Mouse (Mus musculus) adipocyte (in vitro differentiated cells): ENCODE results near the gene Tbc1d8b.
"Not testable (repeated sequence)": the region's sequence is repeated elsewhere in the genome, so short reads cannot be mapped to it uniquely, and the experiment has no call there.

Experiments used
- DNase-seq: peaks from one replicate; pipeline ENCODE4 v3.0.0-alpha.2; 2016; ENCODE audit warnings: low spot score

Tbc1d8b gene

DNA sequence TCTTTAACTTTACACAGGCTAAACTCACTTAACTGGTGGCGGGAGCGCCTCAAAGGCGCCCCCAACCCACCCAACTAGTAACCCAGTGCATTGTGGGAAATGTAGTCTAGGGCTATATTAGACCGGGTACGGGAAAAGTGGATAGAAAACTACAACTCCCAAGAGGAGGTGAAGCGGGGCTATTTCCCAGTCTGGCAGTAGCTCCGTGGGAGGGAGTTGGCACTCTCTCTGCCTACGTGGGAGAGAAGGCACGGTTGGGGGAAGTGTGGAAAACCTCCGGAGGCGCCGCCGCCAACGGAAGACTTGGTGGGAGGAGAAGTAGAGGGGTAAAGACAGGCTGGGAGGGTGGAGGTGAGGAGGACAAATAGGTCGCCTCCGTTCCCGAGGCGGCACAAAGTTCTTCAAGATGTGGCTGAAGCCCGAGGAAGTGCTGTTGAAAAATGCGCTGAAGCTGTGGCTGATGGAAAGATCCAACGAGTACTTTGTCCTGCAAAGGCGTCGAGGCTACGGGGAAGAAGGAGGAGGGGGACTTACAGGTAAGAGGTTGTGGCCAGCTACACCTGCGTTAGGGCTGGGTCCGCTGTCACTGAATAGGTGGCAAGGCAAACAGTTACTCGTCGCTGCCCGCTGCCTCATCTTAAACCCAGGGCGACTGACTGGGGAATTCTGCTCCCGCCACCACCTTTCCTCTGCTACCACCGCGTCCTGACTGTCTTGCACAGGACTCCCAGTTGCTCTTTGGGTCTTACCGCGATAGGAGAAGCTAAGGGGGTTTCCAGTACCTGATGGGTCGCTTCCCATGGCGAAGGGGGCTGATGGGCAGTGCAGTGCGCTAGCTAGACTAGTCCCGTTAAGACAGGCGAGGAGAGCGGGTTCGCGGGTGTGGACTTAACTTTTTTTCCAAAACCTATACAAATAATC is at the start of gene Tbc1d8b:
Gene Tbc1d8b, plus strand, starts transcription at position 222 of the 921 bp plus-strand sequence.
- DNase-seq = peak; percentile 93

DNA sequence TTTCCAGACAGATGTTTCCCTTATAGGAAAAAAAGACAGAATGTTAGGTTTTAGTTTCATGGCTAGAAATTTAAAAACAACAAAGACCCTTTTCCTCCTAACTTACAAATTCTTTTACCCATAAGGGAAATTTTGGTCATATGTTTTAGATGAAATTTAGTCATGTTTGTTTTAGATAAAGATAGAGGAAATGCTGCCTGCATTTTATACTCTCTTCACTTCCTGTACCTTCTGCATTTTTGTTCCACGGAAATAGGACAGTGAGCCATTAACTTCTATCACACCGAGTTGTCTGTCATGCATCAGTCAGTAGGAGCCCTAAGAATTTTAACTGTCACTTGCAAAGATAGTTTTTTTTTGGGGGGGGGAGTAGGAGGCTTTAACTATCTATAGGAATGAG is 45.1 kb upstream of the Tbc1d8b start:
- DNase-seq = no peak

DNA sequence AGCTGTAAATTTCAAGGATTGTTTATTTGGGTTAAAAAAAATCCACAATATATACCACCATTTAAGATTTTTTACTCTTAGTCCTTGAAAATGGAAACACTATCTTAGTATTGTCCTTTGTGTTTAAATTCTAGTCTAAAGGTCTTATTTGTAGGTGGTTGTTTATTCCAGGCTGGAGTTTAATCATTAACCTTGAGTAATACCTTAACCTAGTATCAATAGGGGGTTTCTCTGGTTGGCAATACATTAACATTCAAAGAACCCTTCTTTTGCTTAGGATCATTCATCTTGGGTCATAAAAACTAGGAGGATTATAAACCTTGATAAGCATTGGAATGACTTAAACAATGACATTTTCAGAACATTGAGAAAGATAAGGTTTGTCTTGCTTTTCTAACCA is 44.4 kb upstream of the Tbc1d8b start:
- no peak for DNase-seq

DNA sequence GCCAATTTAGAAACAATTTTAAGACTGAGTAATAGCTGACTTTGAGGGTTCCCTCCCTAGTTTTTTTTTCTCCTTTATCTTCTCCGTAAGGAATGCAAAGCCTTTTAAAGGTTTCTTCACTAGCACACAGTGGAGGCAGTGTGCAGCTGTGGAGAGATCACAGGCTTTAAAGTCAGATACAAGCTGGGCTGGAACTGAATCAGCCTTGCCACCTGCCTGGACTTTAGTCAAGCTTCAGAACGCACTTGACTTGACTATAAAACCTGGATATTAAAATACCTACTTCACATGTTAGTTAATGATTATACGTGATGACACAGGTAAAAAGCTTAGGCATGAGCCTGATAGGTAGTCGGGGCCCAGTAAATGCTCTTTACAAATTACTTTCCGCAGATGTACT is 32.6 kb upstream of the Tbc1d8b start:
- DNase-seq = no peak

DNA sequence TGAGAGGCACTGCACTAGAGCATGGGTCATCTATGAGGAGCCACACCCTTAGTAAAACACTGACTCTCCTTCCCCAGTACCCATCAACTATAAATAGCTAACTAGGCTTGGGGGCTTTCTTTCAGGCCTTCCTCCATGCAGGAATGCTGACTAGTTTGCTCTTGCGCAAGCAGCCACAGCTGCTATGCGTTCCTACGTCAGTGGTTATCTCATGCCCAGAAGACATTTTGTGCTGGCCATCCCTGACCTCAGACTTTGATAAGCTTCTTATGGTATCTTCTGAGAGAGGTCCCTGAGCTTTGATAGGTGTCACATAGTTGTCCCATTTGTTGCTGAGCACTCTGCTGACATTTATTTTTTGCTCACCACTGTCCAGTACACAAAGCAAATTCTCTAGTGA is 31.5 kb upstream of the Tbc1d8b start:
- no peak for DNase-seq

DNA sequence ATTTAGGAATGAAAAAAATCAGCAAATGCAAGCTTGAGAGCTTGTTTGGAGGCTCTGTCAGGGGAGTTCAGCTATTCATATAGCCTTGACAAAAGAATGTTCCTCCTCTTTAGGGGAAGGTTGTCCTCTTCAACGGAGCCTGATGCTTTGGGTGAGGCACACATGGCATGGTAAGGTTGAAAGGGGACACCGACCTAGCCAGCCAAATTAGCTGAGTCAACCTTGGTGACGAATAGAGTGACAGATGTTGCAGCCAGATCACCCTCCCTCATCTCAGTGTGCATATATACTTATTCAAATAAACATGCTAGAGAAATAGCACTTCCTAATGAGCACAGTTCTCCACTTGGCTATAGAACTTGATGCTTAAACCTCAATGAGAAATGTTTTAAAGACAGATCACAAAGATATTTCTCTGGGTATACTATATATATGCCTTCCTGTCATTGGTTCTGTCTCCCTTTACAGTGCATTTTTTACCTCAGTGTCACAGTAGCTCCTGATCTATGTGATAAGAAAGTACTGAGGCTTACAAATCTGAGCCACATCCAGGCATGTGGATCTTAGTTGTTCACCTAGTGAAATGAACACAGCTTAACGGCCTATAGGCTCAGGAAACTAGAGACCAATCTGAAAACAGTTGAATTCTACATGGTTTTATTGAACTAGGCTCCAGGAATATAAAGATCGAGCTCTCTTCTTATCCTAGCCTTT is 30.3 kb upstream of the Tbc1d8b start:
- no peak for DNase-seq

DNA sequence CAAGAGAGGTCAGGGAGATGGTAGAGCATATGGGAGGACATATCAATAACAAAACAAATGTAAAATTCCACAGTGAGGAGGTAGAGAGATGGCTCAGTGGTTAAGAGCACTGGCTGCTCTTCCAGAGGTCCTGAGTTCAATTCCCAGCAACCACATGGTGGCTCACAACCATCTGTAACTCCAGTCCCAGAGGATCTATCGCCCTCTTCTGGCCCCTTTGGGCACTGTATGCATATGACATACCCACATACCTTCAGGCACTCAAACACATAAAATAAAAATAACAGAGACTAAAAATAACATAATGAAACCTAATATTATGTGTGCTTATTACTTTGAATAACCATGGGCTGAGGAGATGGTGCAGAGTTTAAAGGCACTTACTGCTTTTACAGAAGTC is 22.7 kb upstream of the Tbc1d8b start:
- no peak for DNase-seq

DNA sequence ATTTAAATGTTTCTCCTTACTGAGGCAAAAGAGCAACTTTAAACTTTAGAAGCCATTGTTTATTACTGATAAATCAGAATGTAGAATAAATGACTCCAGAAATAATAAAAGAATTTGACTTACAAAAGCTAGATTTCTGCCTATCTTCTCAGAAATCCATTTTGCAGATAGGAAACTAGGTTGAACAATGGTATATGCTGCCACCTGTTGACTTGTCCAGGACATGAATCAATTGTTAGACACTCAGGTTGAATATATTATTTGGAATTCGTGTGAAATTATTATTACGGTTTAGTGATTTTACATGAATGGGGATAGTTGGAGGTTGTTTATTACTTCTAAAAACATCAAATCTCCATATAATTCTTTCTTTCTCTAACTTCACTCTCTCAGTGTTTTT is 19.0 kb upstream of the Tbc1d8b start:
- peak; percentile 61 for DNase-seq

DNA sequence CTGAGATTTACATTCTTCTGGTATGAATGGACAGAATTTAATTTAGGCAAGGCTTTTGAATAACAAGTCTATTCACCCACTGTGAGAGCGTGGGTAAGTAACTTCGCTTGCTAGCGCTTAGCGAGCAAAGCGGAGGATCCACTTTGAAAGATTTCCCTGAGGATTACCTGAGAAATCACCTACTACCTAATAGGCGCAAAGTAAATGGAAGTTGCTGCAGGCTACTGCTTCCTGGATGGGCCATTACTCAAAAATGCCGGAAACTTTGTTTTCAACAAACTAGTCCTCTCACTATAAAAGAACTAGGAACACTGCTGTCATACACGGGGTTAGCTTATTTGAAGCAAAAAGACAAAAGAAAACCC is 404 bp upstream of the Tbc1d8b start:
- DNase-seq = no peak

DNA sequence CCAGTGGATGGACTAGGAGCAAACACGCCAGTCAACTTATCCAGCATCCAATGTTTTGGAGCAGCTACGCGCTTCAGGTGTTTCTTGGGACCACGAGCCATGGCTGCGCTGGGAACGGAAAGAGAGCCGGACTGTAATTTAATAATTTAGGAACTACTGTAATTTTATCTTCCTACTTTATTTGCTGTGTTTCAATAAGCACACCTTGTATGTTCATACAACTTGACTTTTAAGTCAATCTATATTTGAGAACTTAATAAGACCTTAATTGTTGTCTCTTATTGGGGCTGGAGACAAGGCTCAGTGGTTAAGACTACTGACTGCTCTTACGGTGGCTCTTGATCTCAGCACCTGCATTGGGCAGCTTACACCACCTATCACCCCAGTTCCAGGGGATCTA is 29.6 kb downstream of the Tbc1d8b start, which contains the start of gene Gm15013:
Gene Gm15013, minus strand, starts transcription at position 101 of the 400 bp plus-strand sequence.
- DNase-seq = no peak

DNA sequence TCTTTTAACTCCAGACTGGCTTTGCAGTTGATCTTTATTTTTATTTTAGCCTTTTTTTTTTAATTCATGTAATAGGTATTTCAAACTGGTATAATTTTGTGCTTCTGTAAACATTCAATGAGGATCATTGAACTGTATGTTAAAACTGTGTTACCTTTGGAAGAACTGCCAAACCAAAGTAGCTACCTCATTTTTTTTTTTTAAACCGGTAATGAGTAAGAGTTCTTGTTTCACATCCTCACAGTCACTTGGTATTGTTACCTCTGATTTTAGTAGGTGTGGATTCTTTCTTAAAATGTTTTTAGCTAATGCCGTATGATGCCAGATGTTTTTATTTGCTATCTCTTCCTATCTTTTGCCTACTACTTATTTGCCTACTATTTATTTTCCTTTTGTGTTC is 37.6 kb downstream of the Tbc1d8b start:
- no peak for DNase-seq

DNA sequence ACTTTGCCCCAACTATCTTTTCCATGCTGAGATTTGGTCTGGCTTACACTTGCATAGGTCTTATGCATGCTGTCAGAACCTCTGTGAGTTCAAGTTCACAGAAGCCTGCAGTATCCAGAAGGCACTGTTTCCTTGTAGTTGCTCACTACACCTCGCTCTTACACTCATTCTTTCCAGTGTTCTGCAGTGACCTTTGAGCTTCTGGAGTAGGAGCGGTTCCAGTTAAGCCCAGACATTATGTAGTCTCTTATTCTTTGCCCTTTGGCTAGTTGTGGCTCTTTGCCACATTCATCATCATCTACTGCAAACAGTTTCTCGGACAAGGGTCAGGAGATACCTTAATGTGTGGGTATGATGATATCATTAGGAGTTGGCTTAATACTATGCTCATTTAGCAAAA is 45.7 kb downstream of the Tbc1d8b start:
- peak; percentile 2 for DNase-seq

DNA sequence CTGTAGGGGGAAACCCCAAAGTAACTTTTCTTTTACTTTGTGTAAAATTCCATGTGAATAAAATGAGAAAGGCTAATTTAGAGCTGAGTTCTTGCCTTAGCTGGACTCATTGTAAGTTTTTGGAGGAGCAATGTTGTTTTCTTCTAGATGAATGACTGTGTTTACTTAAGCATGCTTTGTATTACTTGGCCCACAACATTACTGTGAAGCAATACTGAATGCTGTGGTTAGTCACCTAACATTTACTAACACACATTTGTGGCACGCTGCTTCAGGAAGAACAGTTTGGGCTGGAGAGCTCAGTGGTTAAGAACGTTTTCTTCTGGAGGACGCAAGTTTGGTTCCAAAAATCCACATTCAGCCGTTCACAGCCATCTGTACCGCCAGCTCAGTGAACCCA is 52.3 kb downstream of the Tbc1d8b start:
- DNase-seq = peak; percentile 52

DNA sequence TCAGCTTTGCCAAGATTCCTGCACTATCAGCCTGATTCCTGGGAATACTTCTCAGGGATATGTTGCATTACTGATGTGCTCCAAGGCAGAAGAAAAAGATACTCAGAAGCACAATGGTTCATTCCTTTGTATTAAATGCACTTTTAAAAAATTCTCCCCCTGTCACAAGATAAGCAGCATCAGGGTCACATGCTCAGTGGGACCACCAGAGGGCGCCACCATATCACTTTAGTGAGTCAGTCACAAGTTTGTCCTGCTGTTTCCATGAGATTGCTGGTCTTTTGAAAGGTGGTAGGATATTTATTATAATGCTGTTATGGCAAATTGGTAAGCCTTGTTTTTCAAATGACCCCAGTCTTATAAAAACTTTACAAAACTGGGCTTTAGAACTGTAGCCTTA is 67.1 kb downstream of the Tbc1d8b start:
- DNase-seq = peak; percentile 56

DNA sequence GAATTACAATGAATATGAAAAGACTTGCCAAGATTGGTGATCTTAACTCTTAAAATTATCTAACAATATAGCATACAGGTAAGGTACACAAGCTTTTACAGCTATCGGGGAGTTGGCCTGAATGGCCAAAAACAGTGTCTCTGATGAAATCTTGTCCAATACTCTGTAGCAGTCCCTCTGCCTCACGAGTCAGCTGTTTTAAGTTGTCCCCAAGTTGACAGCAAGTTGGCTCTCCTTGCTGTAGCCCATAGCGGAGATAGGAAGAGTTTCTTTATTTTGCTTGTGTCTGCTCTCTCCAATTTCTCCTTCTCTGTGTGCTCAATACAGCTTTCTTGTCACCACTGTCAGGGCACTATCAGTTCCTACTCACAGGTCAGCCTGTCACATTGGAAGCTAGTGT is 73.8 kb downstream of the Tbc1d8b start:
- DNase-seq = not testable (repeated sequence)

DNA sequence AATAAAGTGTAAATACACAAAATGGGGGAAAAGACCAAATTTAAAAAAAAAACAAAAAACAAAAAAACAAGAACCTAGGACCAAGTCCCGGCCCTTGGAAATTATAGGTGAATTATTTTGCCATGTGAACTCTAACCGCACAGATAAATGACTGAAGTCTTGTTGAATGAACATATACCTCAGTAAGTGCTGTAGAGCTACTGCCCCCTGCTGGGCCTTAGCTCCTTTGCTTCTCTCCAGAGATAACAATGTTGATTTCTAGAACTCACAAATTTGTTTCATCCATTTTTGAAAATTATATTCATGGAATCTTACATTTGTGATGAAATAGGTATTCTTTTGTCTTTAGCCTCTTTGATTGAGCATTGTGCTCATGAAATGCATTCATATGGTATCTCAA is 77.8 kb downstream of the Tbc1d8b start:
- peak; percentile 61 for DNase-seq

DNA sequence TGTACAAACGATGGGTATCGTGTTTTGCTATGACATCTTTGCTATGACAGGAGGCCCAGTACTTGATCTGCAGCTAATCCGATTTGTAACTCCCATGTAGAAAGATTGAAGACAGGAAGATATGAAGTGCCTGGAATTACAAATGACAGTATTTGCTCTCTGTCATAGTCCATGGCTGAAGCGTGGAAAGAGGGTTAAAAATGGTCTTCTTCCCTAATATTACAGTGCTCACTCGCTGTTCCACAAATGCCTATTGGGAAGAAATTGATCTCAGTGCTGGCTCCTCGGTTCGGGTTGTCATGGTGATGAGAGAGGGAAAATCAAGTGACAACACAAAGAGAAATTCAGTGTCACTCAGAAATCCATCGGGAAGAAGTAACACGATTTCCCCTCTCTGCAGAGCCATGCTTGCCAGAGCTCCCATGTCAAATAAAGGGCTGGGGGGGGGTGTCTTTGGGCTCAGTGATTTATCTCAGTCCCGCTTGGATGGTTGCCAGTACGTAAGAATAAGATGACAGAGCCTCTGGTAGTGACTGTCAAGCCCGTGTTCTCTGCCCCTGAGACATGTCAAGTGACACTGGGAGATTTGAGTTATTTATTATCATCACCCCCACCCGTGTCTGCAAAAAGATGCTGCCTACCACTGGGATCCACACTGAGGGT is 85.3 kb downstream of the Tbc1d8b start:
- DNase-seq = no peak

DNA sequence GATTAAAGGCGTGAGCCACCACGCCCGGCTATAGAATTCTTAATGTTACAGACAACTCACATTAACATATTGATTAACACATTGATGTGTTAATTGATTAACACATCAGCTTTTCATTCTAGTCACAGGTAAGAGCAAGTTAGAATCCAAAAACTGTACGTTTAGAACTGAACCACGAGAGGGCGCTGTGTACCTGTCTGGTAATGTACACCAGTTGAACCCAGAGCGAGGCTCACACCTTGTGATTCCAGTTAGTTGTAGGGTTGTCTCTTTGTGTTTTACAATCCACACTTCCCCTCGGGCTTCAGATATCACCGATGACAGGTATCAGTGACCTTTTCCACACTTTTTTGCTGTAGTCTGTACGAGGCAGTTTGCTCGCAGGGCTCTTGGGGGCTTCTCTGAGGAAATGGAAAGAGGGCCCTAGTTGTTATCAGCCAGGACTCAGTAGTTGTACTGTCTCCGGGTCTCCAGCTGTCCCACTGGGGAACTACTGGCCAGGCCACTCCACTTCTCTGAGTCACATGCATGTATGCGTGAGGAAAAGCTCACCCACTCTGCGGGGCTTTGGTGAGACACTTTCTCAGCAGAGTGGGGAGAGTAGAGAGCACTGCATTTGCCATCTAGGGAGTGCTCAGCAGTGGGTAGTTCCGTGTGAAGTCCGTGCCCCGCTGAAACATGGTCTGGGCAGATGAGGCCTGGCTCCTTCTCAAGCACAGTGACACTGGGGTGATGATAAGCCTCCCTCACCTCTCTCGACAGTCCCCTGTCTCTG is 89.7 kb downstream of the Tbc1d8b start:
- DNase-seq = peak; percentile 58

DNA sequence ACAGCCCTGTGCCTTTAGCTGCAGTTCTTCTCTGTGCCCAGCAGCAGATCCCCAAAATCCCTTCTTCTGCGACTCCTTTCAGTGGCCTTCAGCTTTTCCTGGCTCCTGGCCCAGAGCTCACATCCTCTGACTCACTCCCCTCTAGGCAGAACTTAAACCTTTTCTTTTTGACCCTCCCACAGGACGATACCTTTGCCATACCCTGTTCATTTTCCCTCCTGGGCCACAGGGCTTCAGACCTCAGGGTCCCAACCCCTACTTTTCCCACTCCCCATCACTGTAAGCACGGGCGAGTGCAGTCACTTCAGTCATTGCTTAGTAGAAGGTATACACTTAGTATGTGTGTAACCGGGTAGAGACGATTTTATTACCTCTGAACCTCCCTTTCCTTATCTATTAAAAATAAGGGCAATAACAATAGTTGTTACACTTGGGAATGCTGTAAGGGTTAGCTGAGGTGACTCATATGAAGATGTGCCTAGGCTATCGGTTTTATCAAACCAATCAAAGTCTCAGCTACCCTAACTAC is 90.4 kb downstream of the Tbc1d8b start:
- DNase-seq = peak; percentile 17

DNA sequence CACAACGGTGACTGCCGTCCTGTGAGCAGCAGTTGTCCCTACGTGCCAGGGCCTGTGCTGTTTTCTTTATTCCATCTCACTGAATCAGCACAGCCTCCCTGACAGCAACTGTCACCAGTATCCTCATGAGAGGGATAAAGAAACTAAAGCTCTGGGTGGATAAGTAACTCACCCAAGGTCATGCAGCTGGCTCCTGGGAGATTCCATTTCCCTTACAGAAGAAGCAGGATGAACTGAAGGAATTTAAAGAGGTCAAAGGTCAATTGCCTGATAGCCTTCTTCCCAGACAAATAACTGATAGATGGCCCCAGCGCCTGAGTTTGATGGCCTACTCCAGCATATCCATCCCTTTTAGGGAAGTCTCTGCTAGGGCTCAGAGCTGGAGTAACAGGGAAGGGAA is 92.6 kb downstream of the Tbc1d8b start:
- no peak for DNase-seq

DNA sequence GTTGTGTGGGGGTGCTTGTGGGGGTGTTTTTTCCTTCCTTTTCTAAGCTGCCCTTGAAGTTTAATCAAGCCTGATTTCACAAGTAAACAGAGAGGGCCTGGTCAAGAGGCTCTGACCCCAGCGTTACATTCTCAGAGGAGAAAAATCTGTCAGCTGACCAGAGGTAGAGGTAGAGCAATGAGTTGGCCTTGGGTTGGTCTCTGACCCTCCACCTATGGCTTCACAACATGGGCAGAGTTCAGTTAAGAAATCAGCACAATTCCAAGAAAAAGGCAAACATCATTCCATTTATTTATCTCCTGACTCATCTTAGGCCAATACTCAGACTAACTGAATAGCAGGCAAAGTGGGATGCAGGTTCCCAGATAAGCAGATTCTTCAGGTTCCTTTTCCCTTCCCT is 94.1 kb downstream of the Tbc1d8b start:
- no peak for DNase-seq

DNA sequence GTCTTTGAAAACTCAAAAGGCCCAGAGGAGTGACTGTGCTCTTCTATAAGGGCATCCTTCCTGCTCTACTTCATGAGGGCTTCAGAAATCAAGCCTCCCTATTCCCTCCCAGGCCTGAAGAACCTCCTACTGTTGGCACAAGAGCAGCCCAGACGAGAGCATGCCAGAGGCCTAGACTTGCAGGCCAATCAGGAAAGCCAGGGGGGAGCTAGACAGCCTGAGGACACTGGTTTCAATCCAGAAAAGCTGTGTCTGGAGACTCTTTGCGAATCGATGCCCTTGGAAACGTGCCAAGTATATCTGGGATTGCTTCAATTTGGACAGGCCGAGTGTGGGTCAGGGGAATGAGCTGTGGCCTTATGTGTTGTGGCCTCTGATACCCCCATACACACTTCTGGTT is 94.6 kb downstream of the Tbc1d8b start:
- peak; percentile 11 for DNase-seq
